21 mouse cellular contexts compared by ENCODE assay signal in the genomic region with DNA sequence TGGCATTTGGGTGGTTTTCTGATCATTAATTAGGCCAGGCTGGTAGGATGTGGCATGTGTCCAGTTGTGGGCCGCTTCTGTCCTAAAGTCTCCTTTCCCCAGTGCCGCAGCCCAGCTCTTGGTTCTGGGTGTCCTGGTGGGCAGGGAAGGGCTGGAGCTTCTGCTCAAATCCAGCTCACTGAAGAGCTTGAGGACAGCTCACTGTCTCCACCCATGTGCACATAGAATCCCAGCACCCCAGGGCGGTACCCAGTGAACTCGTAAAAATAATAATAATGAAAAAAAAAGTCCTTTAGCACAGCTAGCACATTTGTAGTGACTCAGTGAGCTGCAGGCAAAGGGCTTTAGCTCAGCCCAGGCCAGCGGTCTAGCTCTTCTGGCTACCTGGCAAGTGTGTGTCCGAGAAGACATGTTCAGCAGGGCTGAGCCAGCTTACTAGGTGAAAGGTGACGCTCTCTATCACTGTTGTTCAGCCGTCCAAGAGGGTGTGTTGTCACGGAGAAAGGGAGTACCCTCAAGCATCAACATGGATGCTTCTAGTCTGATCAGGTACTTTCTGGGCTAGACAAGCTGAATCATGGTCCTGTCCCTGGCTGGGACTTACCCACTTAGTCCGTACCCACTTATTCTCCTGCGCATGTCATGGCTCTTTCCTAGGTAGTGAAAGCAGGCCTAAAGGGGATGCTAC. TPM values are rescaled to one million over a fixed set of nuclear protein-coding genes. Genes with fewer than 3 reads are reported as not detected.
A peak's percentile ranks its signal among the peaks of the same experiment; 100 is the strongest.
DNase-seq lines count a peak whose midpoint lies in the region; ATAC-seq and TF ChIP-seq lines count a peak whose summit lies in the region.
"Had no signal": no experiment of that assay in that cellular context is flagged by ENCODE, and none has a peak within 500 bp of the region (broad histone marks: within the 10 kb centered on the region; RNA-seq: fewer than 3 reads in every experiment).

No protein-coding gene starts in this region.

- no peaks in the 10 kb centered on the region for H3K36me3 ChIP-seq in liver, embryonic 16.5 days (ENCODE audit: control insufficient read depth, insufficient read depth)
- H3K36me3 ChIP-seq in thymus, adult 2 months (ENCODE audit: control insufficient read depth, insufficient read depth, low read length): no peaks in the 10 kb centered on the region
- H3K36me3 ChIP-seq in forebrain, embryonic 11.5 days (ENCODE audit: control insufficient read depth, insufficient read depth, low read length): no peaks in the 10 kb centered on the region

- peak; percentile 67 for ATAC-seq in liver, embryonic 16.5 days (ENCODE audit: low read depth)
- no peak for ATAC-seq in forebrain, embryonic 11.5 days (replicated peaks; ENCODE audit: low FRiP score)

- WGBS in liver, embryonic 16.5 days (ENCODE audit: insufficient replicate concordance): 78% methylated on average over 11 of the region's 11 CpGs
- WGBS in thymus, adult 2 months: 98% methylated on average over 11 of the region's 11 CpGs
- WGBS in forebrain, embryonic 11.5 days: 94% methylated on average over 11 of the region's 11 CpGs

- H3K27ac ChIP-seq in liver, embryonic 16.5 days (ENCODE audit: low read length): 0 out of 2 replicates have a peak overlapping the region, but pooled peaks have one; percentile 31
- no peak overlapping the region for H3K27ac ChIP-seq in thymus, adult 2 months (ENCODE audit: control insufficient read depth, insufficient read depth, low read length)
- H3K27ac ChIP-seq in forebrain, embryonic 11.5 days (ENCODE audit: low read depth, low read length): no peak overlapping the region
- H3K27ac ChIP-seq: embryonic facial prominence, embryonic 12.5 days; heart, embryonic 13.5 days; hindbrain, embryonic 12.5 days; limb, embryonic 10.5 days; neural tube, embryonic 13.5 days had no signal

- no peak for TF ChIP-seq CTCF in thymus, adult 2 months (IDR thresholded peaks at IDR 0.05; ENCODE audit: borderline replicate concordance, control insufficient read depth, extremely low read depth, insufficient read depth, low read length, poor library complexity)

- no peaks in the 10 kb centered on the region for H3K27me3 ChIP-seq in liver, embryonic 16.5 days (ENCODE audit: control insufficient read depth, insufficient read depth, low read depth, low read length)
- no peaks in the 10 kb centered on the region for H3K27me3 ChIP-seq in thymus, adult 2 months (ENCODE audit: control insufficient read depth, insufficient read depth, low read length)
- H3K27me3 ChIP-seq in forebrain, embryonic 11.5 days (ENCODE audit: control insufficient read depth, insufficient read depth, low read length): no peaks in the 10 kb centered on the region
- H3K27me3 ChIP-seq: embryonic facial prominence, embryonic 12.5 days; heart, embryonic 13.5 days; hindbrain, embryonic 12.5 days; neural tube, embryonic 13.5 days had no signal

- DNase-seq in heart, postnatal 4 days: peak; percentile 20
- no peak for DNase-seq in heart, postnatal 14 days
- DNase-seq in gonadal fat pad, adult 2 months (ENCODE audit: low read depth): peak; percentile 70
- DNase-seq in thymus, adult 2 months: no peak
- DNase-seq in forebrain, embryonic 11.5 days (ENCODE audit: low spot score): no peak
- DNase-seq in layer of hippocampus, postnatal 36 days: no peak
- DNase-seq: adrenal gland, adult 2 months; cerebellum, adult 18-20 months; gastrocnemius, postnatal 10 days; lung, adult 2 months; lung, postnatal 36 days had no signal

- no peak for TF ChIP-seq POLR2A in thymus, adult 2 months (IDR thresholded peaks at IDR 0.05; ENCODE audit: control insufficient read depth, extremely low read depth, insufficient read depth, low read length, poor library complexity)

- H3K4me2 ChIP-seq in liver, embryonic 16.5 days (ENCODE audit: low read depth, low read length): no peak overlapping the region
- no peak overlapping the region for H3K4me2 ChIP-seq in forebrain, embryonic 11.5 days (ENCODE audit: low read depth, low read length, severe bottlenecking)
- H3K4me2 ChIP-seq: embryonic facial prominence, embryonic 12.5 days; heart, embryonic 13.5 days; hindbrain, embryonic 12.5 days; midbrain, embryonic 11.5 days; neural tube, embryonic 13.5 days had no signal

- peaks cover 16% of the 10 kb centered on the region for H3K4me1 ChIP-seq in liver, embryonic 16.5 days (ENCODE audit: control insufficient read depth, low read depth, low read length)
- H3K4me1 ChIP-seq in thymus, adult 2 months (replicated peaks; ENCODE audit: control insufficient read depth, insufficient read depth, low read length): peaks cover 15% of the 10 kb centered on the region
- H3K4me1 ChIP-seq in forebrain, embryonic 11.5 days (replicated peaks; ENCODE audit: control insufficient read depth, insufficient read depth, low read length): no peaks in the 10 kb centered on the region
- H3K4me1 ChIP-seq: embryonic facial prominence, embryonic 12.5 days; heart, embryonic 13.5 days; limb, embryonic 10.5 days had no signal

- H3K9ac ChIP-seq in liver, embryonic 16.5 days (ENCODE audit: low read depth, low read length): no peak overlapping the region
- no peak overlapping the region for H3K9ac ChIP-seq in forebrain, embryonic 11.5 days (ENCODE audit: low read length)
- H3K9ac ChIP-seq: embryonic facial prominence, embryonic 12.5 days; heart, embryonic 13.5 days; hindbrain, embryonic 12.5 days; neural tube, embryonic 13.5 days had no signal

- H3K4me3 ChIP-seq in liver, embryonic 16.5 days (ENCODE audit: low read depth, low read length): no peak overlapping the region
- no peak overlapping the region for H3K4me3 ChIP-seq in thymus, adult 2 months (ENCODE audit: control insufficient read depth, insufficient read depth, low read length)
- no peak overlapping the region for H3K4me3 ChIP-seq in forebrain, embryonic 11.5 days (ENCODE audit: low read depth, low read length)
- H3K4me3 ChIP-seq: embryonic facial prominence, embryonic 12.5 days; heart, embryonic 13.5 days; hindbrain, embryonic 12.5 days; limb, embryonic 10.5 days; neural tube, embryonic 13.5 days had no signal

- H3K9me3 ChIP-seq in liver, embryonic 16.5 days (replicated peaks; ENCODE audit: control insufficient read depth, low read length): no peaks in the 10 kb centered on the region
- no peaks in the 10 kb centered on the region for H3K9me3 ChIP-seq in forebrain, embryonic 11.5 days (ENCODE audit: control insufficient read depth, low read length)
- H3K9me3 ChIP-seq: embryonic facial prominence, embryonic 12.5 days; G1E; heart, embryonic 13.5 days; hindbrain, embryonic 12.5 days; limb, embryonic 10.5 days; neural tube, embryonic 13.5 days had no signal

- intact Hi-C loops in heart, postnatal 14 days (cut with DNase I): no loop called here

RNA-seq across cellular contexts. Expression of a gene that starts 11.6 kb away (rescaled TPM):
- 10 to 100 TPM; 24.2 to 26.4 TPM for total RNA-seq in heart, postnatal 4 days (2021)
- total RNA-seq in heart, postnatal 14 days (2021): 10 to 100 TPM; 22.0 to 29.4 TPM
- polyA plus RNA-seq in gonadal fat pad, adult 2 months (2012; rRNA removed): 23.5 and 26.6 TPM in 2 replicates
- 2.4 and 3.0 TPM in 2 replicates for polyA plus RNA-seq in liver, embryonic 16.5 days (2015; fragmentation: Nextera tagmentation; extraction: Ambion mirVana)
- polyA plus RNA-seq in thymus, adult 2 months (2012; rRNA removed): 161 and 186 TPM in 2 replicates
- 4.5 and 5.3 TPM in 2 replicates for polyA plus RNA-seq in forebrain, embryonic 11.5 days (2014; fragmentation: Nextera tagmentation; extraction: Ambion mirVana)
- total RNA-seq in layer of hippocampus, postnatal 36 days (2021): 10 to 100 TPM; 11.1 to 11.9 TPM

RNA-seq across cellular contexts. Expression of a gene that starts 35.3 kb away (rescaled TPM):
- total RNA-seq in heart, postnatal 4 days (2021): 1 to 10 TPM; 8.9 to 9.5 TPM
- 1 to 10 TPM; 9.5 to 9.9 TPM for total RNA-seq in heart, postnatal 14 days (2021)
- polyA plus RNA-seq in gonadal fat pad, adult 2 months (2012; rRNA removed): 8.9 and 9.9 TPM in 2 replicates
- 8.7 and 9.6 TPM in 2 replicates for polyA plus RNA-seq in liver, embryonic 16.5 days (2015; fragmentation: Nextera tagmentation; extraction: Ambion mirVana)
- polyA plus RNA-seq in thymus, adult 2 months (2012; rRNA removed): 16.7 and 20.3 TPM in 2 replicates
- 21.0 and 22.4 TPM in 2 replicates for polyA plus RNA-seq in forebrain, embryonic 11.5 days (2014; fragmentation: Nextera tagmentation; extraction: Ambion mirVana)
- total RNA-seq in layer of hippocampus, postnatal 36 days (2021): 10 to 100 TPM; 11.5 to 14.6 TPM

RNA-seq across cellular contexts. Expression of a gene that starts 41.2 kb away (rescaled TPM):
- total RNA-seq in heart, postnatal 4 days (2021): not detected
- not detected for total RNA-seq in heart, postnatal 14 days (2021)
- not detected in 2 replicates for polyA plus RNA-seq in gonadal fat pad, adult 2 months (2012; rRNA removed)
- polyA plus RNA-seq in liver, embryonic 16.5 days (2015; fragmentation: Nextera tagmentation; extraction: Ambion mirVana): not detected in 2 replicates
- not detected in 2 replicates for polyA plus RNA-seq in thymus, adult 2 months (2012; rRNA removed)
- polyA plus RNA-seq in forebrain, embryonic 11.5 days (2014; fragmentation: Nextera tagmentation; extraction: Ambion mirVana): not detected in 2 replicates
- under 1 TPM in 1 of 2 experiments, not detected in 1; 0.32 TPM for total RNA-seq in layer of hippocampus, postnatal 36 days (2021)
- total RNA-seq: adrenal gland, adult 2 months; gastrocnemius, postnatal 10 days had no signal
- polyA plus RNA-seq: adrenal gland, adult 2 months; embryonic facial prominence, embryonic 12.5 days; G1E; hindbrain, embryonic 12.5 days; intestine, embryonic 14.5 days; kidney, embryonic 16.5 days; limb, embryonic 10.5 days; lung, adult 2 months; midbrain, embryonic 11.5 days had no signal

RNA-seq across cellular contexts. Expression of a gene that starts 55.9 kb away (rescaled TPM):
- total RNA-seq in heart, postnatal 4 days (2021): 10 to 100 TPM in 1 of 2 experiments, 1 to 10 TPM in 1; 9.8 to 10.2 TPM
- total RNA-seq in heart, postnatal 14 days (2021): 1 to 10 TPM; 7.4 to 7.8 TPM
- 14.5 and 14.6 TPM in 2 replicates for polyA plus RNA-seq in gonadal fat pad, adult 2 months (2012; rRNA removed)
- polyA plus RNA-seq in liver, embryonic 16.5 days (2015; fragmentation: Nextera tagmentation; extraction: Ambion mirVana): 10.5 and 10.9 TPM in 2 replicates
- polyA plus RNA-seq in thymus, adult 2 months (2012; rRNA removed): 19.8 and 22.3 TPM in 2 replicates
- polyA plus RNA-seq in forebrain, embryonic 11.5 days (2014; fragmentation: Nextera tagmentation; extraction: Ambion mirVana): 16.5 and 20.7 TPM in 2 replicates
- 10 to 100 TPM; 18.9 to 22.6 TPM for total RNA-seq in layer of hippocampus, postnatal 36 days (2021)

Comparison
In these comparisons a context has a peak if more than half of its experiments do, and no peak if none do; other contexts are left out.
1. DNase-seq: peak in heart, postnatal 4 days (single experiment) and gonadal fat pad, adult 2 months (single experiment); none in heart, postnatal 14 days (0 of 2), thymus, adult 2 months (single experiment), forebrain, embryonic 11.5 days (single experiment) and layer of hippocampus, postnatal 36 days (0 of 2).